ENCODE assay signal across 29 mouse cellular contexts in genomic region chr2:118620101-118620500, GRCm38 (mm10). TPM values are rescaled to one million over a fixed set of nuclear protein-coding genes. Genes with fewer than 3 reads are reported as not detected.
"Had no signal": no experiment of that assay in that cellular context is flagged by ENCODE, and none has a peak within 500 bp of the region (broad histone marks: within the 10 kb centered on the region; RNA-seq: fewer than 3 reads in every experiment).

No protein-coding gene starts in this region.

- H3K4me2 ChIP-seq: heart, embryonic 12.5 days; hindbrain, embryonic 12.5 days; hindbrain, embryonic 15.5 days; kidney, embryonic 15.5 days; limb, embryonic 12.5 days; liver, embryonic 11.5 days; liver, embryonic 13.5 days; liver, embryonic 15.5 days had no signal

- ATAC-seq: hindbrain, postnatal 0 days; intestine, embryonic 16.5 days; liver, postnatal 0 days had no signal

- H3K36me3 ChIP-seq: hindbrain, embryonic 15.5 days had no signal

- H3K4me3 ChIP-seq: gastrocnemius, adult 2 months; heart, embryonic 10.5 days; heart, embryonic 12.5 days; hindbrain, embryonic 10.5 days; hindbrain, embryonic 12.5 days; hindbrain, embryonic 15.5 days; kidney, embryonic 15.5 days; left cerebral cortex, adult 2 months; limb, embryonic 10.5 days; limb, embryonic 12.5 days; liver, embryonic 13.5 days; liver, embryonic 15.5 days had no signal

- DNase-seq: gastrocnemius, adult 2 months; gastrocnemius, postnatal 10 days; gastrocnemius, postnatal 25 days; heart, postnatal 14 days; heart, postnatal 36 days; kidney, adult 11 months; kidney, adult 2 months; kidney, adult 9 months; kidney, postnatal 14 days; kidney, postnatal 36 days; layer of hippocampus, adult 9-11 months; layer of hippocampus, postnatal 36 days; liver; liver, embryonic 13.5 days; liver, postnatal 0 days had no signal

- H3K27me3 ChIP-seq: heart, embryonic 12.5 days; hindbrain, embryonic 12.5 days; hindbrain, embryonic 15.5 days; kidney, embryonic 15.5 days; limb, embryonic 12.5 days; liver, embryonic 13.5 days; liver, embryonic 15.5 days had no signal

- H3K9me3 ChIP-seq: heart, embryonic 10.5 days; heart, embryonic 12.5 days; hindbrain, embryonic 10.5 days; hindbrain, embryonic 12.5 days; hindbrain, embryonic 15.5 days; kidney, embryonic 15.5 days; limb, embryonic 10.5 days; limb, embryonic 12.5 days; liver, embryonic 13.5 days; liver, embryonic 15.5 days had no signal

- H3K27ac ChIP-seq: gastrocnemius, adult 2 months; heart, embryonic 10.5 days; hindbrain, embryonic 10.5 days; hindbrain, embryonic 12.5 days; hindbrain, embryonic 15.5 days; hindbrain, postnatal 0 days; kidney, embryonic 15.5 days; kidney, postnatal 0 days; left cerebral cortex, adult 2 months; limb, embryonic 10.5 days; limb, embryonic 12.5 days; liver, embryonic 13.5 days; liver, embryonic 15.5 days had no signal

- H3K9ac ChIP-seq: heart, embryonic 12.5 days; hindbrain, embryonic 12.5 days; hindbrain, embryonic 15.5 days; kidney, embryonic 15.5 days; limb, embryonic 12.5 days; liver, embryonic 13.5 days; liver, embryonic 15.5 days; liver, postnatal 0 days had no signal

- H3K4me1 ChIP-seq: heart, embryonic 10.5 days; heart, embryonic 12.5 days; hindbrain, embryonic 10.5 days; hindbrain, embryonic 12.5 days; hindbrain, embryonic 15.5 days; kidney, embryonic 15.5 days; limb, embryonic 10.5 days; limb, embryonic 12.5 days; liver, embryonic 13.5 days; liver, embryonic 15.5 days had no signal

RNA-seq across cellular contexts. Expression of gene Pak6, which starts 43.0 kb away (rescaled TPM):
- total RNA-seq: gastrocnemius, adult 2 months had no signal
